Mouse (Mus musculus): ENCODE data around the gene Ifnar2. TPM values are rescaled to one million over a fixed set of nuclear protein-coding genes. Genes with fewer than 3 reads are reported as not detected.

Ifnar2 gene
- total and polyA plus RNA-seq, 3 experiments = 33.1 to 34.9 (median 34.5) TPM

DNA sequence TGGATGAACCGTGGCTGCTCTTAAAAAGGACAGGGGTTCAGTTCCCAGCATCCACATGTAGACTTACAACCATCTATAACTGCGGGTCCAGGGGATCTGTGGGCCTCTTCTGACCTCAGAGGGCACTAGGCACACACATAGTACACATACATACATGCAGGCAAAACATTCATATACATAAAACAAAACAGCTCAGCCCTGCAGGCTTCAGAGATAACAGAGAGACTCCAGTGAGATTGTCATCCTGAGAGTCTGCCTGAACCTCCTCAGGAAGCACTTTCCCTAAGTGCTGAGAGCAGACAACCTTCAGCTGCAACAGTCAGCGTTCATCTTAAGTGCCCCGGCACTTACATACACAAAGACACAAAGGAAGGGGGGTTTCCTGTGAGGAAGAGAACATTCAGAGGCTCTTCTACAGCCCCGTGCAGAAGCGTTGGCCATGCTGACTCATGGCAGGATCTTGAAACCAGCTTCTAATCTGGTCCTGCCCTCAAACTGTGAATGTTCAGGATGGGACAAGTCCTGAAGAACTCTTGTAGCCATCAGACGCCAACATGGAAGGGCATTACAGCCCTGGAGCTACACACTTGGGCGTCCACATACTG is 60.8 kb downstream of the Ifnar2 start (continued):
- TF ChIP-seq BHLHE40 (IDR thresholded peaks at IDR 0.05; ENCODE audit: low read depth, low read length) (peak; percentile 66), UBTF (IDR thresholded peaks at IDR 0.05; ENCODE audit: low read depth, low read length) (no peak), MAFK (IDR thresholded peaks at IDR 0.05; ENCODE audit: insufficient replicate concordance, low read length) (peak; percentile 32; the same call in 1 of the 2 replicates), USF2 (conservative IDR thresholded peaks at IDR 0.05; ENCODE audit: low read depth, low read length) (no peak), IRF4 (IDR thresholded peaks at IDR 0.05; ENCODE audit: low read depth, low read length) (0 out of 2 replicates have a peak, but pooled peaks have one; percentile 21), ZNF384 (IDR thresholded peaks at IDR 0.05; ENCODE audit: low read depth, low read length) (no peak)

DNA sequence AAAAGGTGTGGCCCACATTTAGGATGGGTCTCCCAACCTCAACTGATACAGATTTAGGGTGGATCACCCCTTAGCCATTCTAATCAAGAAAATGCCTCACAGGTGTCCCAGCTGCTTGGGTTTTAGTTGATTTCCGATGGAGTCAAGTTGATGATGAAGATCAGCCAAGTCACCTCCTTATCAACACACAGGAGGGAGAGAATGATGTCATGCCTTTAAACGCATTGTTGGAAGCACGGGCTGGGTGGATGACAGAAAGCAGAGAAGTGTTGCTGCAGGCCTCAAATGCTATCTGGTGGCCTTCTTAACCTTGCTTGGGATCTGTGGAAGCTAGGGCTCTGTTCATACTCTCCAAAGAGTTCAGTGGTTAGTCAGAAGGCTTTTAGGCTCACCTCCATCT is 61.5 kb downstream of the Ifnar2 start:
- Histone ChIP-seq H3K27ac (ENCODE audit: insufficient read depth, low read depth) (peak overlapping the region; percentile 43; the same call in 1 of the 2 replicates), H3K79me2 (replicated peaks; ENCODE audit: control insufficient read depth, extremely low read depth, insufficient read depth, poor library complexity, severe bottlenecking) (no peaks in the 10 kb centered on the region), H3K36me3 (replicated peaks in 1 of 2; ENCODE audit: control insufficient read depth in 1 of 2, insufficient read depth in 1 of 2, low read length in 1 of 2) (peaks cover 0 to 5% of the 10 kb centered on the region in 2 experiments), H3K4me3 (replicated peaks in 1 of 3; ENCODE audit: low read depth in 2 of 3, low read length in 2 of 3, poor library complexity in 1 of 3) (no peak overlapping the region), H3K4me2 (ENCODE audit: insufficient read depth, low read depth, poor library complexity, severe bottlenecking) (no peak overlapping the region), H3K4me1 (ENCODE audit: control insufficient read depth in 1 of 2, insufficient read depth in 2 of 2) (peaks cover 31 to 47% of the 10 kb centered on the region in 2 experiments), H3K27me3 (replicated peaks) (no peaks in the 10 kb centered on the region), H3K9me3 (replicated peaks; ENCODE audit: low read length) (peaks cover 13% of the 10 kb centered on the region), H3K9ac (ENCODE audit: insufficient read depth, low read depth) (no peak overlapping the region)
- DNase-seq (ENCODE audit: extremely low read depth) = no peak
- dilution Hi-C loops (cut with MboI; ENCODE audit: extremely low pct_ligation_motif_present, extremely low pct_unique_long_range_greater_than_20kb, low sequenced_read_pairs) (no loop called here), in situ Hi-C loops (cut with MboI; ENCODE audit: low pct_ligation_motif_present, low pct_unique_long_range_greater_than_20kb, low sequenced_read_pairs) (no loop called here)
- TF ChIP-seq ZC3H11A (IDR thresholded peaks at IDR 0.05; ENCODE audit: low read depth, low read length) = no peak
- TF ChIP-seq POLR2AphosphoS2 (IDR thresholded peaks at IDR 0.05; ENCODE audit: low read depth, low read length) = no peak
- no peak for TF ChIP-seq HCFC1 (IDR thresholded peaks at IDR 0.05; ENCODE audit: low read depth, low read length)
- no peak for TF ChIP-seq USF2 (conservative IDR thresholded peaks at IDR 0.05; ENCODE audit: low read depth, low read length)
- no peak for TF ChIP-seq TBP (conservative IDR thresholded peaks at IDR 0.05; ENCODE audit: low read depth, low read length)
- TF ChIP-seq EP300 (IDR thresholded peaks at IDR 0.05; ENCODE audit: low read length) = no peak
- TF ChIP-seq USF1 (IDR thresholded peaks at IDR 0.05; ENCODE audit: low read depth, low read length) = no peak
- no peak for TF ChIP-seq POLR2A (IDR thresholded peaks at IDR 0.05; ENCODE audit: low read depth, low read length)
- no peak for TF ChIP-seq CHD2 (IDR thresholded peaks at IDR 0.05; ENCODE audit: low read length)
- no peak for TF ChIP-seq IRF4 (IDR thresholded peaks at IDR 0.05; ENCODE audit: low read depth, low read length)
- TF ChIP-seq GABPA (IDR thresholded peaks at IDR 0.05; ENCODE audit: insufficient replicate concordance, low read depth, low read length) = no peak
- TF ChIP-seq MYC (IDR thresholded peaks at IDR 0.05; ENCODE audit: low read depth, low read length) = no peak
- no peak for TF ChIP-seq MAZ (IDR thresholded peaks at IDR 0.05; ENCODE audit: low read depth, low read length)
- TF ChIP-seq JUND (conservative IDR thresholded peaks at IDR 0.05; ENCODE audit: low read depth, low read length) = no peak
- TF ChIP-seq ZKSCAN1 (IDR thresholded peaks at IDR 0.05; ENCODE audit: borderline replicate concordance, low read depth, low read length) = no peak
- TF ChIP-seq BHLHE40 (IDR thresholded peaks at IDR 0.05; ENCODE audit: low read depth, low read length) = no peak
- TF ChIP-seq SMC3 (IDR thresholded peaks at IDR 0.05; ENCODE audit: low read depth, low read length) = no peak
